Mouse (Mus musculus) stomach, postnatal 0 days (tissue): ENCODE results near the gene Atxn1. TPM values are rescaled to one million over a fixed set of nuclear protein-coding genes. Genes with fewer than 3 reads are reported as not detected.

ENCODE experiments used
- ATAC-seq: fragments of 200-750 bp; cut with Nextera tagmentation; 2 replicates; pipeline ENCODE4 v1.8.0; 2017; ENCODE audit not compliant: low FRiP score, low TSS enrichment
- DNase-seq: peaks from one replicate; pipeline ENCODE4 v3.0.0-alpha.2; 2016; ENCODE audit warnings: low spot score
- H3K27ac ChIP-seq: fragments of 300-500 bp; sonication (generic); replicated peaks from 2 replicates; pipeline ENCODE4 v1.5.1; 2014; ENCODE audit warnings: mild to moderate bottlenecking, control low read depth
- H3K27me3 ChIP-seq: fragments of 300-500 bp; sonication (generic); 2 replicates; pipeline ENCODE4 v1.6.1; 2014; ENCODE audit warnings: low read length; ENCODE audit not compliant: control insufficient read depth, insufficient read depth
- H3K36me3 ChIP-seq: fragments of 300-500 bp; sonication (generic); 2 replicates; pipeline ENCODE4 v1.6.1; 2014; ENCODE audit warnings: low read length, mixed read lengths; ENCODE audit not compliant: control insufficient read depth, insufficient read depth
- H3K4me1 ChIP-seq: fragments of 300-500 bp; sonication (generic); replicated peaks from 2 replicates; pipeline ENCODE4 v1.6.1; 2014; ENCODE audit warnings: antibody characterized with exemption; ENCODE audit not compliant: control insufficient read depth, insufficient read depth
- H3K4me2 ChIP-seq: fragments of 300-500 bp; sonication (generic); replicated peaks from 2 replicates; pipeline ENCODE4 v1.6.1; 2014; ENCODE audit warnings: low read depth, mild to moderate bottlenecking, control low read depth, moderate library complexity
- H3K4me3 ChIP-seq: fragments of 300-500 bp; sonication (generic); 2 replicates; pipeline ENCODE4 v1.5.1; 2014; ENCODE audit warnings: low read depth, low read length, control low read depth
- H3K9ac ChIP-seq: fragments of 300-500 bp; sonication (generic); 2 replicates; pipeline ENCODE4 v1.6.1; 2014; ENCODE audit warnings: mild to moderate bottlenecking, low read length, control low read depth, mixed read lengths
- H3K9me3 ChIP-seq: fragments of 300-500 bp; sonication (generic); 2 replicates; pipeline ENCODE4 v1.6.1; 2016; ENCODE audit warnings: low read length; ENCODE audit not compliant: control insufficient read depth
- CTCF ChIP-seq: IDR thresholded peaks from 2 replicates; pipeline ENCODE4 v1.5.1; 2016; ENCODE audit warnings: antibody characterized with exemption, low read depth, mild to moderate bottlenecking, moderate library complexity
- EP300 ChIP-seq: optimal IDR thresholded peaks from 2 replicates; pipeline ENCODE3; 2016; ENCODE audit warnings: antibody characterized with exemption
- WGBS: fragments of 180-500 bp; shearing (Covaris S2); extraction: QIAGEN DNeasy Blood & Tissue Kit; methylation state at CpG from one replicate; pipeline ENCODE4 v1.1.7; 2014; 5-methylcytosine and 5-hydroxymethylcytosine counted together
- polyA plus RNA-seq: library from polyadenylated mRNA; unstranded; fragments of >200 nt; fragmentation: Nextera tagmentation; extraction: Ambion mirVana; gene quantifications from 2 replicates; pipeline ENCODE4 v1.2.1, GENCODE M21; 2015

Gene Atxn1
- polyA plus RNA-seq, 1 experiment from 2014 or later, result 7.0 TPM

- Histone ChIP-seq H3K9me3 (no peaks in the 10 kb centered on the region), H3K27me3 (no peaks in the 10 kb centered on the region), H3K36me3 (no peaks in the 10 kb centered on the region), H3K4me2 (no peak overlapping the region), H3K9ac (no peak overlapping the region), H3K4me1 (no peaks in the 10 kb centered on the region; the same call in 1 of the 2 replicates), H3K27ac (no peak overlapping the region), H3K4me3 (no peak overlapping the region)
- 32% methylated on average over 4 of the region's 4 CpGs for WGBS
- DNase-seq (peak; percentile 35), ATAC-seq (peak; percentile 45; the same call in 1 of the 2 replicates)
- TF ChIP-seq EP300 (no peak), CTCF (no peak)
These were observed 137.2 kb downstream of the Atxn1 start for GRCm38 (mm10) chr13:45827619-45828018.

- Histone ChIP-seq H3K9ac (no peak overlapping the region), H3K27me3 (no peaks in the 10 kb centered on the region), H3K4me2 (no peak overlapping the region), H3K36me3 (no peaks in the 10 kb centered on the region), H3K4me1 (no peaks in the 10 kb centered on the region; the same call in 1 of the 2 replicates), H3K27ac (no peak overlapping the region), H3K9me3 (no peaks in the 10 kb centered on the region), H3K4me3 (no peak overlapping the region)
- no peak for DNase-seq
- TF ChIP-seq EP300, result no peak
- TF ChIP-seq CTCF, result no peak
- ATAC-seq, result no peak
- WGBS, result 84% methylated on average over 8 of the region's 8 CpGs
These were observed 137.7 kb downstream of the Atxn1 start for GRCm38 (mm10) chr13:45827046-45827596.

GRCm38 (mm10) chr13:45822491-45822829 is 142.3 kb downstream of the Atxn1 start:
- Histone ChIP-seq H3K27ac (no peak overlapping the region), H3K9me3 (no peaks in the 10 kb centered on the region), H3K27me3 (no peaks in the 10 kb centered on the region), H3K36me3 (no peaks in the 10 kb centered on the region), H3K4me1 (no peaks in the 10 kb centered on the region; the same call in 1 of the 2 replicates), H3K9ac (no peak overlapping the region), H3K4me2 (no peak overlapping the region), H3K4me3 (no peak overlapping the region)
- TF ChIP-seq CTCF, result no peak
- no peak for TF ChIP-seq EP300
- DNase-seq, result no peak
- no peak for ATAC-seq
- 82% methylated on average over 4 of the region's 4 CpGs for whole genome bisulfite sequencing

- H3K36me3 ChIP-seq, result no peaks in the 10 kb centered on the region
- H3K9me3 ChIP-seq, result no peaks in the 10 kb centered on the region
- no peaks in the 10 kb centered on the region; the same call in 1 of the 2 replicates for H3K4me1 ChIP-seq
- no peak overlapping the region for H3K27ac ChIP-seq
- H3K27me3 ChIP-seq, result no peaks in the 10 kb centered on the region
- no peak for DNase-seq
- 92% methylated on average over 7 of the region's 7 CpGs for WGBS
- TF ChIP-seq EP300, result no peak
- no peak for TF ChIP-seq CTCF
- H3K4me3 ChIP-seq, result no peak overlapping the region
- H3K4me2 ChIP-seq, result no peak overlapping the region
- no peak for ATAC-seq
- H3K9ac ChIP-seq, result no peak overlapping the region
These were observed 142.9 kb downstream of the Atxn1 start for GRCm38 (mm10) chr13:45821764-45822490.

GRCm38 (mm10) chr13:45820473-45821230 is 144.2 kb downstream of the Atxn1 start:
- H3K9ac ChIP-seq, result no peak overlapping the region
- WGBS, result 30% methylated on average over 15 of the region's 15 CpGs
- ATAC-seq (peak; percentile 71), DNase-seq (peak; percentile 29)
- H3K27ac ChIP-seq, result peak overlapping the region; percentile 46; the same call in 1 of the 2 replicates
- TF ChIP-seq EP300, result no peak
- TF ChIP-seq CTCF, result no peak
- no peaks in the 10 kb centered on the region for H3K27me3 ChIP-seq
- no peaks in the 10 kb centered on the region for H3K9me3 ChIP-seq
- no peak overlapping the region for H3K4me3 ChIP-seq
- H3K4me2 ChIP-seq, result no peak overlapping the region
- no peaks in the 10 kb centered on the region for H3K36me3 ChIP-seq
- H3K4me1 ChIP-seq, result no peaks in the 10 kb centered on the region
